Mouse (Mus musculus) limb, embryonic 12.5 days (tissue): ENCODE results near the gene Tlx3. TPM values are rescaled to one million over a fixed set of nuclear protein-coding genes. Genes with fewer than 3 reads are reported as not detected.

Experiments used
- ATAC-seq: fragments of 200-750 bp; cut with Nextera tagmentation; 2 replicates; pipeline ENCODE4 v1.8.0; 2017; ENCODE audit warnings: low read depth, moderate TSS enrichment; ENCODE audit not compliant: insufficient number of reproducible peaks, insufficient read depth, low FRiP score, low TSS enrichment
- H3K27ac ChIP-seq: fragments of 300-500 bp; sonication (generic); 2 replicates; pipeline ENCODE4 v1.5.1; 2016; ENCODE audit warnings: mild to moderate bottlenecking, moderate library complexity
- H3K27me3 ChIP-seq: fragments of 300-500 bp; sonication (generic); 2 replicates; pipeline ENCODE4 v1.6.1; 2016; ENCODE audit warnings: mild to moderate bottlenecking, moderate library complexity
- H3K36me3 ChIP-seq: fragments of 300-500 bp; sonication (generic); 2 replicates; pipeline ENCODE4 v1.6.1; 2016; ENCODE audit warnings: mild to moderate bottlenecking, moderate library complexity
- H3K4me1 ChIP-seq: fragments of 300-500 bp; sonication (generic); replicated peaks from 2 replicates; pipeline ENCODE4 v1.6.1; 2016
- H3K4me2 ChIP-seq: fragments of 300-500 bp; sonication (generic); 2 replicates; pipeline ENCODE4 v1.6.1; 2016; ENCODE audit warnings: mild to moderate bottlenecking, moderate library complexity
- H3K4me3 ChIP-seq: fragments of 300-500 bp; sonication (generic); replicated peaks from 2 replicates; pipeline ENCODE4 v1.5.1; 2016; ENCODE audit warnings: mild to moderate bottlenecking
- H3K9ac ChIP-seq: fragments of 300-500 bp; sonication (generic); replicated peaks from 2 replicates; pipeline ENCODE4 v1.6.1; 2016; ENCODE audit warnings: mild to moderate bottlenecking, moderate library complexity
- H3K9me3 ChIP-seq: fragments of 300-500 bp; sonication (generic); 2 replicates; pipeline ENCODE4 v1.6.1; 2016; ENCODE audit warnings: mild to moderate bottlenecking, moderate library complexity
- WGBS: fragments of 180-500 bp; shearing (Covaris S2); methylation state at CpG from one replicate; pipeline ENCODE4 v1.1.7; 2016; 5-methylcytosine and 5-hydroxymethylcytosine counted together
- polyA plus RNA-seq: library from polyadenylated mRNA; unstranded; fragments of >200 nt; fragmentation: Nextera tagmentation; extraction: Ambion mirVana; gene quantifications from 2 replicates; pipeline ENCODE4 v1.2.1, GENCODE M21; 2016

Tlx3 gene
- 0.39 TPM in 1 of 2 replicates, not detected in the other for polyA plus RNA-seq

DNA sequence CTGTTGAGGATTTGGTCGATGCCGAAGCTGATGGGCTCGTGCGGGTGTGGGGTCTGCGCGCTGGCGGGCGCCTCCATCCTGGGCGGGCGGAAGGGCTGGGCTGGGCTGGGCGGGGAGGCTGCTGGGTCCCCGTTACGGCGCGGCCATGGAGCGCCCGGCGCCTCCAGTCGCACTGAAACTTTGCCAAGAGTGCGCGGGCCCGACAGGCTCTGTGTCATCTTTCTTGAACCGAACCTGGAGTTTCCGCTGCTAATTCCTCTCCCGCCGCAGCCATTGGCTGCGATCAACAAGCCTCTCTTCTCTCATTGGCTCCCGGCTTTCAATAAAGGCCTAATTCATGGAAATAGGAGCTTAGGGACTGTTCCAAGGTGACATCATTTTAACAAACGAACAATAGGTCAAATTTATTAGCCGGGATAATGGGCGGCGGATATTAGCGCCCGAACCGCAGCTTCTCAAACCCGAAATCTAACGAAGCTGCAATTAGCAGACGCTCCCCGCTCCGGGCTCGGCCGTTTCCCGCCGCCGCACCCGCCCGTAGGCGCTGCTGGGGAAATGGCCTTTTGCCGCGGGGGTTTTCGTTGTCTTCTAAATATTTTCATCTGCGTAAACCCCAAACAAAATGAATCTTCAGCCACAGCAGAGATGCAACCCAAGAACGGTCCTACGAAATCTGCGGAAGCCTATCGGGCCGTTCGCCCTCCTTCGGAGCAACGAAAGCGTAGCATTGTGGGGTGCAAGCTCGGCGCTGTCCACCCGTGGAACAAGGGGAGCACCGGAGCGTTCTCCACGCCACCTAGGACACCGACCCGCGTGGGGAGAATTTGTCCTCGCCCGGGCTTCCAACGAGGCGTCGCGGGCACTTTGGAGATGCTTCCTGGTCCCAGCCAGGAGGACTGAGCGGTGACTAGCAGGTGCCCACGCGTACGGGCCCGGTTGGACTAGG, at the start of gene Tlx3:
Gene Tlx3, minus strand, starts transcription at position 207 of the 946 bp plus-strand sequence.
- ATAC-seq = peak; percentile 11
- 1% methylated on average over 81 of the region's 81 CpGs for WGBS
- H3K27ac ChIP-seq = no peak within 1 kb of the TSS

DNA sequence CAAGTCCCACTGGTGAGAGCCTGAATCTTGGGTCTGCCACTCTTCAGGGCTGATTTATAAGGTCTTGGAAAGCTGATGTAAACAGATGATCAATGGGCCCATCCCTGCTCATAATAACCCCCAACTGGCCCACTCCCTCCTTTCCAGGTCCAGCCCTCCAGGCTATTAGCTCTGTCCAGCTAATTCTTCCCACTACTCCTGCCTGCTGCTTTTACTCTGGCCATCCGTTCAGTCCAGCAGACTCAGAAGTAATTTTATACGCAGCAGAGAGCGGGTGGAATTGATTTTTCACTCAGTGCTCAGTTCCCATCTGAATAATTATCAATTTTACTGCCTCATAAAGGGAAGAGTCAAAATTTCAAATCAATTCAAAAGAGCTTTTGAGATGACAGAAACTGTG, 36.9 kb upstream of the Tlx3 start:
- Histone ChIP-seq H3K27me3 (no peaks in the 10 kb centered on the region), H3K4me1 (peaks cover 5% of the 10 kb centered on the region; the same call in 1 of the 2 replicates), H3K4me2 (no peak overlapping the region), H3K9me3 (no peaks in the 10 kb centered on the region), H3K36me3 (no peaks in the 10 kb centered on the region; the same call in 1 of the 2 replicates), H3K9ac (no peak overlapping the region), H3K4me3 (no peak overlapping the region), H3K27ac (no peak overlapping the region)
- ATAC-seq = no peak
- 45% methylated on average over 3 of the region's 3 CpGs for WGBS

More for the DNA sequence above, at the start of gene Tlx3:
- H3K4me3 ChIP-seq = peak within 1 kb of the TSS; percentile 36
- no peaks in the 10 kb centered on the region for H3K36me3 ChIP-seq
- H3K4me2 ChIP-seq = peak within 1 kb of the TSS; percentile 58
- no peaks in the 10 kb centered on the region for H3K9me3 ChIP-seq
- H3K27me3 ChIP-seq = peaks cover 100% of the 10 kb centered on the region
- peaks cover 40% of the 10 kb centered on the region for H3K4me1 ChIP-seq
- no peak within 1 kb of the TSS for H3K9ac ChIP-seq

DNA sequence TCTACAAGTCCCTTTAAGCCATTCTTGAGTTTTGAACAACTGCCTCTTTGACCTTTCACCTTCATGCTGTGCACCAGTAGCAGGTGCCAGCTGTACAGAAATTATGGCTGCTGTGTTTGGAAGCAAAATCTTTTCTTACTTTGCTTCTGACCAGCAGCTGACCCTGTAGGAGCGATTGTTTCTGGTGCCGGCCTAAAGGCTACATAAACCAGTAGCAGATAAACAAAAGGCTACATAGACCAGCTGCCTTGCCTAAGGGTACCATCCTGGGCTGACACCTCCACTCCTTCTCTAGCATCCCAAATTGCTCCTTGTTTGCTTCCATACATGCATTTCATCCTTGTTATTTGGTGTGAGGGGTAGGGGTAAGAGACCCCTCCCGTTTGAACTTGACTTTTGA, 30.7 kb upstream of the Tlx3 start:
- Histone ChIP-seq H3K4me2 (no peak overlapping the region), H3K4me1 (no peaks in the 10 kb centered on the region), H3K9me3 (no peaks in the 10 kb centered on the region), H3K4me3 (no peak overlapping the region), H3K27me3 (no peaks in the 10 kb centered on the region), H3K27ac (no peak overlapping the region), H3K36me3 (no peaks in the 10 kb centered on the region), H3K9ac (no peak overlapping the region)
- 62% methylated on average over 3 of the region's 3 CpGs for WGBS
- no peak for ATAC-seq

- ATAC-seq = no peak
- Histone ChIP-seq H3K4me1 (no peaks in the 10 kb centered on the region), H3K27ac (no peak overlapping the region), H3K4me2 (no peak overlapping the region), H3K9ac (no peak overlapping the region), H3K27me3 (no peaks in the 10 kb centered on the region), H3K4me3 (no peak overlapping the region), H3K36me3 (no peaks in the 10 kb centered on the region), H3K9me3 (no peaks in the 10 kb centered on the region)
- 75% methylated on average over 5 of the region's 5 CpGs for WGBS
Observed at GRCm38 (mm10) chr11:33232056-33232455, 28.7 kb upstream of the Tlx3 start.

DNA sequence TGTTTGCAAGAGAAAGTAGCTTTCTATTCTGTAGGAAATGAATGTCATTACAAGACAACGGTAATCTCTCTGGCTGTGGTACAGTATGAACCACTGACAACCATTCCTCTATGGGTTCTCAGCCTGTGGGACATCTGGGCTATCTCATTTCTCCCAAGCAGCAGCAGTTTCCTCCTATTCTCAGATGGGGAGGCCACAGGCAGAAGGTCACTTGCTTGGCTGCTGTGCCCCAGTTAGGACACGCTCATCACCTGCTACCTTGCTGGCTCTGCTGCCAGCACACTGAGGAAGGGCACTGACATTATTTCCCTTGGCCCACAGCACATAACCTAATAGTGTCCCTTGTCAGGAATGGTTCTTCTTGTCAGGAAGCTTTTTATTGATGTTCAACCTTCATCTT, 24.8 kb upstream of the Tlx3 start:
- 89% methylated on average over 2 of the region's 2 CpGs for WGBS
- Histone ChIP-seq H3K27ac (no peak overlapping the region), H3K27me3 (no peaks in the 10 kb centered on the region), H3K4me2 (no peak overlapping the region), H3K36me3 (no peaks in the 10 kb centered on the region), H3K4me3 (no peak overlapping the region), H3K9me3 (no peaks in the 10 kb centered on the region), H3K9ac (no peak overlapping the region), H3K4me1 (no peaks in the 10 kb centered on the region)
- no peak for ATAC-seq

DNA sequence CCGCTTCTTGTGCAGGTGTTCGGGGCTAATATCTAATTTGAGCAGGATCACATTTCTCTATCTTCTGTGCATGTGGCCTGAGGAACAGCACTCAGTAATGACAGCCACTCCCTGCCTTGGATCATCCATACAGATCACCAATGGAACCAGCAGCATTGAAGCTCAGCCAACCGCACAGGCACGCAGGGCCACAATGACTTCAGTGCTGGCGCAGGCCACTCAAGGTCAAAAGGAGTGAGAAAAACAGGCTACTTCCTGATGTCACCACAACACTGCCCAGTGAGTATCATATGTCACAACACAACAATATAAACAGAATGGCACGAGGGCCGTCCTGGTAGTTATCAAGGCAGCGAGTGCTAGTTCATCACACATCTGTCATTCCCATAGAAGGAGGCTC, 23.1 kb upstream of the Tlx3 start:
- no peak overlapping the region for H3K27ac ChIP-seq
- no peak overlapping the region for H3K4me2 ChIP-seq
- no peaks in the 10 kb centered on the region for H3K27me3 ChIP-seq
- ATAC-seq = no peak
- H3K9ac ChIP-seq = no peak overlapping the region
- no peaks in the 10 kb centered on the region for H3K4me1 ChIP-seq
- no peak overlapping the region for H3K4me3 ChIP-seq
- H3K36me3 ChIP-seq = no peaks in the 10 kb centered on the region
- WGBS = 84% methylated on average over 8 of the region's 8 CpGs
- no peaks in the 10 kb centered on the region for H3K9me3 ChIP-seq

DNA sequence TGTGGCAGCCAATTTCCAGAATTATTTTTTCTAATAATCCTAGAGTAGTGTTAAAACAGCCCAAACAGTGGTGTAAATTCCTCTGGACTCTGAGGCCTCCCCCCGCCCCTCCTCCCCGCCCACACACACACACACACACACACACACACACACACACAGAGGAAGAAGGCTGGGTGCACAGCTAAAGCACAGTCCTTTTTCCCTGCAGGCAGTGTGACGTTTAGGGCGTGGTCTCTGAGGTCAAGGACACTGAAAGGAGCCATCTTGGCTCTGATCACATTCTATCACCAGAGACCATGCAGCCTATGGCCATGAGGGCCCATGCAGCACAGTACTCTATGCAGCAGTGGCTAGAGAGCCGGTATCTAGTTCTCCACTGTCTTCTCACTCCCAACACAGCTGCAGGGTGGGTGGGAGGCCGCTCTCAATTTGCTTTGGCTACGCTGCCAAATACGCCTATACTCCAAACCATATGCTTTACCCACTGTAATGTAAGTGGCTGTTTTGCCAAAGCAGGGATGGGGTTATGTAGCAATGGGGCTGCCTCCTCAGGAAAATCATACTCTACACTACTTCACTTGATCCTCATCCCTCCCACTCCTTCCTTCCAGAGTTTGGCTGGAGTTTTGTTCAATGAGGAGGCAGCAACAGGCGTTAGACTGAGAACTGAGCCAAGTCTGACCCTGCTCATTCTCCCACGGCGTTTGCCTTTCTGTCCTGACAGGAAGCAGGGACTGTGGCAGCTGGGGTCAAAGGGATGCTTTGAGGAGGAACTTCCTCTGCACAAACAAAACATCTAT, 18.4 kb upstream of the Tlx3 start:
- Histone ChIP-seq H3K4me2 (no peak overlapping the region), H3K9ac (no peak overlapping the region), H3K27me3 (no peaks in the 10 kb centered on the region), H3K36me3 (no peaks in the 10 kb centered on the region), H3K27ac (no peak overlapping the region), H3K4me3 (no peak overlapping the region), H3K4me1 (no peaks in the 10 kb centered on the region), H3K9me3 (no peaks in the 10 kb centered on the region)
- 80% methylated on average over 10 of the region's 11 CpGs for WGBS
- ATAC-seq = 0 out of 2 replicates have a peak, but pooled peaks have one; percentile 31

GRCm38 (mm10) chr11:33220763-33221162, 17.4 kb upstream of the Tlx3 start:
- 0 out of 2 replicates have a peak overlapping the region, but pooled peaks have one; percentile 4 for H3K9ac ChIP-seq
- H3K36me3 ChIP-seq = no peaks in the 10 kb centered on the region
- no peaks in the 10 kb centered on the region for H3K9me3 ChIP-seq
- H3K27ac ChIP-seq = no peak overlapping the region
- no peaks in the 10 kb centered on the region for H3K4me1 ChIP-seq
- H3K4me3 ChIP-seq = no peak overlapping the region
- no peaks in the 10 kb centered on the region for H3K27me3 ChIP-seq
- no peak overlapping the region for H3K4me2 ChIP-seq
- no peak for ATAC-seq
- 86% methylated on average over 7 of the region's 7 CpGs for WGBS

DNA sequence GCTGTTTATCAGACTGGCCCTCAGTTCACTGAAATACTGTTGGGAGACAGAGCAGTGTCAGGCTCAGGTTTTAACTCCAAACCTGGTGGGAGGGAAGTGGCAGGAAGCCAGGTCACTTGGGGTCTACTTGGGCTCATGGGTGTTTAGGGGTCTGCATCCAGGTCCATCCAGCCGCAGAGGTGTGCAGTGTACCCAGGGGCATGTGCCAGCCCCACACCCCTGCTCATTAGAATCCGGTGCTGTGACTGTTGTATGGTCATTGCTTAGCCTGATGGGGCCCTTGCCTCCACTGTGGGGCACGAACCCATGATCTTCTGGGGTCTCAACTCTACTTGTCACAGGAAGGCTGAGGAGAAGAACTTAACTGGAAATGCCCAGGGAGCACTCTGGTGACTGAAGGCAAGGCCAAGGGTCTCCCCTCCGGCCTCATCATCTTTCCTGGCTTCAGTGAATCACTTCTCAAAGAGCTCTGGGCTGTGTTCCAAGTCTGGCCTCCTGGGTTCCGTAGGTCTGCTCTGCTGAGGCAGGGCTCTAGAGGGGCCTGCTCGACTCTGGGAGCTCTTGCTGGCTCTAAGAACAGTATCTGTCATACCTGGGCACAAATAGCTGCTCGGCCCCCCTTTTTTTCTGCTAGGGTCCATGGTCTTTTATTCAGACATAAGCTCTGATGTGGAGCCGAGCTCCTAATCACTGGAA, 14.1 kb upstream of the Tlx3 start:
- 74% methylated on average over 8 of the region's 8 CpGs for WGBS
- Histone ChIP-seq H3K27ac (no peak overlapping the region), H3K9me3 (no peaks in the 10 kb centered on the region), H3K4me2 (no peak overlapping the region), H3K4me3 (no peak overlapping the region), H3K36me3 (no peaks in the 10 kb centered on the region), H3K9ac (no peak overlapping the region), H3K4me1 (no peaks in the 10 kb centered on the region), H3K27me3 (no peaks in the 10 kb centered on the region)
- no peak for ATAC-seq

- Histone ChIP-seq H3K27ac (no peak overlapping the region), H3K9ac (no peak overlapping the region), H3K9me3 (no peaks in the 10 kb centered on the region), H3K36me3 (no peaks in the 10 kb centered on the region), H3K4me2 (no peak overlapping the region), H3K27me3 (peaks cover 70% of the 10 kb centered on the region), H3K4me1 (peaks cover 13% of the 10 kb centered on the region), H3K4me3 (no peak overlapping the region)
- ATAC-seq = no peak
- 82% methylated on average over 2 of the region's 2 CpGs for WGBS
Observed at GRCm38 (mm10) chr11:33207411-33207810, 4.0 kb upstream of the Tlx3 start.

DNA sequence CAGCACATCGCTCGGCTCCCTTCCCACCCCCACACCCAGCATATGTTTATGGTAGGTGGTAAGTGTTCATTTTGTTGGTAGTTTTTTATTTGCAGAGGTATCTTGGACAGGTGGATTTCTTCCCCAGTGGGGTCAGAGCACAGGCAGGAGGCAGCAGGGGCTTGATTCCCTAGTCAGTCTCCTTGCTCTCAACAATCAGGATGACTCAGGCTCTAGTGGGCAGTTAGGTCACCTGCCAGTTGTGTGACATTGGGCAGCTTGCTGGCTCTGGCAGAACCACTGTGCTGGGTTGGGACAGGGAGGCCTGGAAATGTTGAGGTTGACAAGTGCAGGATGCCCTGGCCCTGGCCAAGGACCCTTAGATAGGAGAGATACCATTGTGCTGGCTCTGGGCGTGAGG, 1.6 kb upstream of the Tlx3 start:
- ATAC-seq = no peak
- no peak overlapping the region for H3K9ac ChIP-seq
- H3K9me3 ChIP-seq = no peaks in the 10 kb centered on the region
- no peak overlapping the region for H3K27ac ChIP-seq
- H3K4me3 ChIP-seq = no peak overlapping the region
- WGBS = 8% methylated on average over 3 of the region's 3 CpGs
- peaks cover 89% of the 10 kb centered on the region for H3K27me3 ChIP-seq
- H3K36me3 ChIP-seq = no peaks in the 10 kb centered on the region
- peaks cover 34% of the 10 kb centered on the region for H3K4me1 ChIP-seq
- no peak overlapping the region for H3K4me2 ChIP-seq
